Mouse (Mus musculus) liver, embryonic 14.5 days (tissue): ENCODE data around the gene Usp33.

ENCODE experiments used
- CTCF ChIP-seq: IDR thresholded peaks from 2 replicates; pipeline ENCODE4 v1.5.1; 2016; ENCODE audit warnings: antibody characterized with exemption, low read depth, control low read depth
- EP300 ChIP-seq: IDR thresholded peaks from 2 replicates; pipeline ENCODE4 v1.6.1; 2016; ENCODE audit warnings: antibody characterized with exemption, low read depth

DNA sequence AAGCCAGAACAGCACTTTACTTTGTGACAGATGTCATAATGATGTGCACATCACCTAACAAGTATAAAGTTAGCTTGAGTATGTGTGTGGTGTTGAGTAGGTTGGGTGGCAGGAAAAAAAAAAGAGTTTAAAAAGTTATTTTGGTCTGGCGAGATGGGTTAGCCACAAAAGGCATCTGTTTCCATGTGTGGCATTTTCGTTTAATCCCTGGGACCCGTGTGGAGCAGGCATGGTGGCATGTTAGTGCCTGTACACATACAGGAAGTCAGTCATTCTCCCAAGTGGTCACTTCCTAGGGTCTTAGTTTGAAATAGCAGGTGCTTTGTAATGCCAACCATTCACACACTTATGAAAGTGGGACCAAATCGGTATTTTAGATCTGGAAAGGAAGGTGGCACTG lies 66.1 kb downstream of the Usp33 start:
- TF ChIP-seq CTCF (no peak), EP300 (no peak)
